Mouse (Mus musculus) urinary bladder, postnatal 4 days (tissue): Measurements from ENCODE around the gene Vmn1r188.
"Not testable (repeated sequence)": the region's sequence is repeated elsewhere in the genome, so short reads cannot be mapped to it uniquely, and the experiment has no call there.

Experiments
- DNase-seq, 2 experiments: peaks; one replicate each; pipeline ENCODE4 v3.0.0; 2021 to 2022; ENCODE audit warnings: low spot score in 2 of 2

The Vmn1r188 gene

GRCm38 (mm10) chr13:22084140-22084539 lies at the start of gene Vmn1r188:
Vmn1r188 (plus strand) TSS chr13:22084440.
- DNase-seq = not testable (repeated sequence)

- DNase-seq = no peak
These were observed 49.6 kb upstream of the Vmn1r188 start for GRCm38 (mm10) chr13:22034443-22035266.

GRCm38 (mm10) chr13:22035267-22036148 lies 48.7 kb upstream of the Vmn1r188 start, which contains the start of the genes Hist1h2ah and Hist1h2bk:
Hist1h2ah (minus strand) TSS chr13:22035568.
Hist1h2bk (plus strand) TSS chr13:22035870.
- DNase-seq = peak; percentile 71 to 75

- no peak for DNase-seq
These were observed 47.9 kb upstream of the Vmn1r188 start for GRCm38 (mm10) chr13:22036149-22036956.

GRCm38 (mm10) chr13:22036986-22037385 lies 47.3 kb upstream of the Vmn1r188 start:
- DNase-seq = no peak

- no peak for DNase-seq
These were observed 46.8 kb upstream of the Vmn1r188 start for GRCm38 (mm10) chr13:22037415-22037814.

- DNase-seq = no peak
These were observed 44.9 kb upstream of the Vmn1r188 start for GRCm38 (mm10) chr13:22039364-22039763.

- no peak for DNase-seq
These were observed 44.2 kb upstream of the Vmn1r188 start for GRCm38 (mm10) chr13:22039951-22040463.

- DNase-seq = no peak
These were observed 43.6 kb upstream of the Vmn1r188 start for GRCm38 (mm10) chr13:22040464-22041141.

- DNase-seq = peak; percentile 92 to 95
These were observed 43.1 kb upstream of the Vmn1r188 start, which contains the start of gene Hist1h4i for GRCm38 (mm10) chr13:22041142-22041536. Hist1h4i (minus strand) TSS chr13:22041362.

- no peak for DNase-seq
These were observed 42.3 kb upstream of the Vmn1r188 start for GRCm38 (mm10) chr13:22041651-22042567.

GRCm38 (mm10) chr13:22042568-22043502 lies 41.4 kb upstream of the Vmn1r188 start, which contains the start of the genes Hist1h2ag and Hist1h2bj:
Hist1h2ag (minus strand) TSS chr13:22042944.
Hist1h2bj (plus strand) TSS chr13:22043214.
- DNase-seq = peak; percentile 73 to 75

- DNase-seq = no peak
These were observed 40.5 kb upstream of the Vmn1r188 start for GRCm38 (mm10) chr13:22043503-22044431.

GRCm38 (mm10) chr13:22044432-22045155 lies 39.6 kb upstream of the Vmn1r188 start:
- no peak for DNase-seq

- no peak for DNase-seq
These were observed 38.9 kb upstream of the Vmn1r188 start for GRCm38 (mm10) chr13:22045311-22045710.

- no peak for DNase-seq
These were observed 35.2 kb upstream of the Vmn1r188 start for GRCm38 (mm10) chr13:22049041-22049440.
